Mouse (Mus musculus) forebrain, postnatal 0 days (tissue): ENCODE measurements around the gene Snd1. TPM values are rescaled to one million over a fixed set of nuclear protein-coding genes. Genes with fewer than 3 reads are reported as not detected.
A peak's percentile ranks its signal among the peaks of the same experiment; 100 is the strongest.

ENCODE experiments used
- ATAC-seq: fragments of 200-750 bp; cut with Nextera tagmentation; 2 replicates; pipeline ENCODE4 v1.8.0; 2017; ENCODE audit warnings: mild to moderate bottlenecking, moderate library complexity
- DNase-seq: peaks from one replicate; pipeline ENCODE4 v3.0.0-alpha.2; 2015
- H3K27ac ChIP-seq: fragments of 300-500 bp; sonication (generic); 2 replicates; pipeline ENCODE4 v1.5.1; 2014; ENCODE audit warnings: low read depth, mild to moderate bottlenecking, antibody characterized with exemption, low read length, moderate library complexity, mixed read lengths
- H3K27me3 ChIP-seq: fragments of 300-500 bp; sonication (generic); 2 replicates; pipeline ENCODE4 v1.6.1; 2014; ENCODE audit warnings: mild to moderate bottlenecking, low read length, mixed read lengths; ENCODE audit not compliant: insufficient read depth
- H3K36me3 ChIP-seq: fragments of 300-500 bp; sonication (generic); 2 replicates; pipeline ENCODE4 v1.6.1; 2014; ENCODE audit warnings: mild to moderate bottlenecking, moderate library complexity; ENCODE audit not compliant: insufficient read depth
- H3K4me1 ChIP-seq: fragments of 300-500 bp; sonication (generic); 2 replicates; pipeline ENCODE4 v1.6.1; 2014; ENCODE audit warnings: antibody characterized with exemption; ENCODE audit not compliant: insufficient read depth
- H3K4me2 ChIP-seq: fragments of 300-500 bp; sonication (generic); 2 replicates; pipeline ENCODE4 v1.6.1; 2014; ENCODE audit warnings: low read depth, mild to moderate bottlenecking, moderate library complexity
- H3K4me3 ChIP-seq: fragments of 300-500 bp; sonication (generic); 2 replicates; pipeline ENCODE4 v1.5.1; 2014; ENCODE audit warnings: low read depth, low read length, mixed read lengths
- H3K9ac ChIP-seq: fragments of 300-500 bp; sonication (generic); 2 replicates; pipeline ENCODE4 v1.6.1; 2014; ENCODE audit warnings: mild to moderate bottlenecking
- H3K9me3 ChIP-seq: fragments of 300-500 bp; sonication (generic); 2 replicates; pipeline ENCODE4 v1.6.1; 2016; ENCODE audit warnings: low read length
- CTCF ChIP-seq: sonication (generic); IDR thresholded peaks from 2 replicates; pipeline ENCODE4 v1.5.1; 2016; ENCODE audit warnings: antibody characterized with exemption, control low read depth, low read depth
- WGBS: fragments of 180-500 bp; shearing (Covaris S2); extraction: QIAGEN DNeasy Blood & Tissue Kit; methylation state at CpG from one replicate; pipeline ENCODE4 v1.1.7; 2014; 5-methylcytosine and 5-hydroxymethylcytosine counted together
- polyA plus RNA-seq: library from polyadenylated mRNA; unstranded; fragments of >200 nt; fragmentation: Nextera tagmentation; extraction: Ambion mirVana; gene quantifications from 2 replicates; pipeline ENCODE4 v1.2.1, GENCODE M21; 2015
- total RNA-seq: library from RNA; depleted of rRNA; stranded (reverse); fragments of >200 nt; gene quantifications from 2 replicates; pipeline ENCODE4 v1.2.3, GENCODE M21; 2014

Snd1 gene
- total and polyA plus RNA-seq, 2 experiments from 2014 or later = 72.4 to 90.8 TPM

- Histone ChIP-seq H3K4me1 (no peaks in the 10 kb centered on the region), H3K9ac (no peak overlapping the region), H3K27me3 (no peaks in the 10 kb centered on the region), H3K36me3 (no peaks in the 10 kb centered on the region), H3K4me2 (no peak overlapping the region), H3K4me3 (no peak overlapping the region), H3K9me3 (no peaks in the 10 kb centered on the region), H3K27ac (no peak overlapping the region)
- 27% methylated on average over 2 of the region's 2 CpGs for WGBS
- peak; percentile 43 for DNase-seq
- TF ChIP-seq CTCF = no peak
- no peak for ATAC-seq
Observed at GRCm38 (mm10) chr6:28633120-28633519, 158.2 kb downstream of the Snd1 start.

- Histone ChIP-seq H3K4me3 (no peak overlapping the region), H3K4me1 (no peaks in the 10 kb centered on the region), H3K27me3 (no peaks in the 10 kb centered on the region), H3K36me3 (no peaks in the 10 kb centered on the region), H3K4me2 (no peak overlapping the region), H3K9ac (no peak overlapping the region), H3K27ac (no peak overlapping the region), H3K9me3 (no peaks in the 10 kb centered on the region)
- 40% methylated on average over 3 of the region's 3 CpGs for WGBS
- TF ChIP-seq CTCF = no peak
- no peak for DNase-seq
- no peak for ATAC-seq
Observed at GRCm38 (mm10) chr6:28633656-28634055, 158.7 kb downstream of the Snd1 start.

GRCm38 (mm10) chr6:28635092-28635491 is 160.2 kb downstream of the Snd1 start:
- DNase-seq = no peak
- Histone ChIP-seq H3K9me3 (no peaks in the 10 kb centered on the region), H3K4me3 (no peak overlapping the region), H3K9ac (no peak overlapping the region), H3K4me1 (no peaks in the 10 kb centered on the region), H3K27me3 (no peaks in the 10 kb centered on the region), H3K4me2 (no peak overlapping the region), H3K27ac (no peak overlapping the region), H3K36me3 (no peaks in the 10 kb centered on the region)
- TF ChIP-seq CTCF = no peak
- ATAC-seq = no peak
- WGBS = 53% methylated on average over 1 of the region's 1 CpGs

GRCm38 (mm10) chr6:28635531-28636348 is 160.8 kb downstream of the Snd1 start:
- Histone ChIP-seq H3K4me3 (no peak overlapping the region), H3K9me3 (no peaks in the 10 kb centered on the region), H3K36me3 (no peaks in the 10 kb centered on the region), H3K27me3 (no peaks in the 10 kb centered on the region), H3K4me1 (no peaks in the 10 kb centered on the region), H3K4me2 (no peak overlapping the region), H3K9ac (no peak overlapping the region), H3K27ac (no peak overlapping the region)
- 81% methylated on average over 6 of the region's 6 CpGs for WGBS
- no peak for DNase-seq
- no peak for ATAC-seq
- TF ChIP-seq CTCF = no peak

GRCm38 (mm10) chr6:28640088-28640487 is 165.1 kb downstream of the Snd1 start:
- Histone ChIP-seq H3K9me3 (no peaks in the 10 kb centered on the region), H3K4me1 (peaks cover 8% of the 10 kb centered on the region; the same call in 1 of the 2 replicates), H3K27me3 (no peaks in the 10 kb centered on the region), H3K9ac (no peak overlapping the region), H3K27ac (no peak overlapping the region), H3K4me2 (no peak overlapping the region), H3K36me3 (no peaks in the 10 kb centered on the region), H3K4me3 (no peak overlapping the region)
- ATAC-seq (no peak), DNase-seq (no peak)
- no peak for TF ChIP-seq CTCF
- 75% methylated on average over 5 of the region's 5 CpGs for WGBS

- Histone ChIP-seq H3K27me3 (no peaks in the 10 kb centered on the region), H3K9me3 (no peaks in the 10 kb centered on the region), H3K27ac (no peak overlapping the region), H3K36me3 (no peaks in the 10 kb centered on the region), H3K4me3 (no peak overlapping the region), H3K9ac (no peak overlapping the region), H3K4me1 (peaks cover 8% of the 10 kb centered on the region; the same call in 1 of the 2 replicates), H3K4me2 (no peak overlapping the region)
- 28% methylated on average over 2 of the region's 2 CpGs for WGBS
- no peak for TF ChIP-seq CTCF
- DNase-seq = no peak
- peak; percentile 68; the same call in 1 of the 2 replicates for ATAC-seq
Observed at GRCm38 (mm10) chr6:28642909-28643308, 168.0 kb downstream of the Snd1 start.

GRCm38 (mm10) chr6:28645231-28645630 is 170.3 kb downstream of the Snd1 start:
- Histone ChIP-seq H3K27me3 (no peaks in the 10 kb centered on the region), H3K27ac (no peak overlapping the region), H3K9me3 (no peaks in the 10 kb centered on the region), H3K4me3 (no peak overlapping the region), H3K4me2 (no peak overlapping the region), H3K36me3 (no peaks in the 10 kb centered on the region), H3K9ac (no peak overlapping the region), H3K4me1 (peaks cover 8% of the 10 kb centered on the region; the same call in 1 of the 2 replicates)
- ATAC-seq (no peak), DNase-seq (no peak)
- TF ChIP-seq CTCF = no peak
